Comparison of ENCODE assay signal across 1 mouse cellular context in the genomic region with DNA sequence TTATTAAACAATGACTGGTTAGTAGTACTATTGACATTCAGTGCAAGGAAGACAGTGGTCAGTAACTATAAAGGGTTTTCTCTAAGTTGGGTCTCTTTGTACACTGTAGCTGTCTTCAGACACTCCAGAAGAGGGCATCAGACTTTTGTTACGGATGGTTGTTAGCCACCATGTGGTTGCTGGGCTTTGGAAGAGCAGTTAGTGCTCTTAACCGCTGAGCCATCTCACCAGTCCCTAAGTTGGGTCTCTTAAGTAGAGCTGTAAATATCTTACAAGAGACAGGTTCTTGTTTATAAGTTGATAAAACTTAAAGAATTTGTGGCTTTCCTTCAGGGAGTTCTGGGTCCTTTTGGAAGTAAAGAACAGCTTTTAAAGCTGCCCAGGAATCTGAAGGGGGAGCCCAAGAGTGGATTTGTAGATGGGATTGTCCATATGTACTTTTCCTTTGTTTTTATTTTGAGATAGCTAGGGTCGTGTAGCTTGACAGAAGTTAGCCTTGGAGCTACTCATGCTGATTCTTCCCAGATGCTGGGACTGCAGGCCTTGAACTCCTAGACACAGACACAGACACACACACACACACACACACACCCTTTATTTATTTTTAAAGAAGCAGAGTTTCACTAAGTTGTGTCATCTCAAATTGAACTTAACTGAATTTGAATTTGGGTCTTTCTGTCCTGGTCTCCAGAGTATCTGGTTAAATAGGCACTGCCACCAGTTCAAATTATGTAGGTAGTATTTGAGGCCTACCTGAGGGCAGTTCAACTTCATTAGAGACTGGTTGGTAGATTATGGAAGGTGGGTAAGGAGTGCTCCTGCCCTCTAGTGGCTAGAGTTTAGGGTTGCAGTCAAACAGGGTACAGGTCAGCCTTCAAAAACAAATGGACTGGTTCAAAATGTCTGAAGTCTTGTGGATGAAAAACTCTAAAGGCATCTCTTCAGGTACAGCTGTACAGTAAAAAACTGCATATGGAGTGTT.
TF ChIP-seq lines count a peak whose summit lies in the region.

No protein-coding gene starts in this region.

TF ChIP-seq in MEL, 35 proteins besides CTCF, POLR2A, EP300 and RAD21 (continued from another document):
- TF ChIP-seq UBTF (IDR thresholded peaks at IDR 0.05; ENCODE audit: borderline replicate concordance, insufficient read depth, low read depth, low read length) (no peak), GATA1 (IDR thresholded peaks at IDR 0.05; ENCODE audit: low read depth, low read length) (no peak), RCOR1 (IDR thresholded peaks at IDR 0.05; ENCODE audit: low read depth, low read length) (no peak), ZC3H11A (IDR thresholded peaks at IDR 0.05; ENCODE audit: low read depth, low read length) (peak; percentile 32; the same call in 1 of the 2 replicates), ZNF384 (IDR thresholded peaks at IDR 0.05; ENCODE audit: low read depth, low read length) (no peak), SMC3 (IDR thresholded peaks at IDR 0.05; ENCODE audit: low read depth, low read length) (peak; percentile 52)
